Mouse (Mus musculus) small intestine, adult 2 months (tissue): ENCODE measurements at regions not wholly inside any gene's neighbourhood (a gene's known extent, or its start where the extent isn't known, plus 50 kb on each side); places are given as distances from the start of the nearest gene placed in this dataset.

Experiments used
- CTCF ChIP-seq: fragments of 200-500 bp; IDR thresholded peaks from 2 replicates; pipeline ENCODE4 v1.5.1; 2012; ENCODE audit warnings: low read depth, mild to moderate bottlenecking, control low read depth, inconsistent platforms, low read length, moderate library complexity, mixed read lengths; ENCODE audit not compliant: insufficient replicate concordance, insufficient read length; ENCODE audit errors: extremely low read depth
- POLR2A ChIP-seq: fragments of 200-500 bp; IDR thresholded peaks from 2 replicates; pipeline ENCODE4 v1.6.1; 2012; ENCODE audit warnings: low read depth, mild to moderate bottlenecking, control low read depth, inconsistent platforms, low read length, moderate library complexity

DNA sequence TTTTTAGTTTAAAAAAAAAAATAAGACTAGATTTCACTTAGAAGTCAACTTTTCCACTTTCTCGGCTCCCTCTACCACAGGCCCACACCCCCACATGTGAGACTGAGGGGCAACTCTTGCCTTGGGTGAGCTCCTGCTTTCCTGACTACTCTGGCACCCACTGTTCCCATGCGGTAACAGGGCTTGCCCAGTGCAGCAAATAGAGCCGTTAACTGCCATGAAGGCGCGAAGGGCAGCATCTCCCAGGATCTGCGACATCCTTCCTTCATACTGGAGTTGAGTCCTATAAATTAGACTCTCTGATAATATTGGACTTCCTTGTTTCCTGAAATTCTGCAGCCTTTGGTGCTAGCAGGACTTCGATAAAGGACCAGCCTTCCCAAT is 70.8 kb downstream of the Il12a start:
- TF ChIP-seq POLR2A (no peak), CTCF (no peak)
